Mouse (Mus musculus) cortical plate, adult 2 months (tissue): Measurements from ENCODE around the gene Dhh. TPM values are rescaled to one million over a fixed set of nuclear protein-coding genes. Genes with fewer than 3 reads are reported as not detected.

Experiments
- H3K27ac ChIP-seq: fragments of 200-500 bp; 2 replicates; pipeline ENCODE4 v1.5.1; 2012; ENCODE audit warnings: low read length, control low read depth, inconsistent platforms; ENCODE audit not compliant: insufficient read depth
- H3K4me1 ChIP-seq: fragments of 200-500 bp; 2 replicates; pipeline ENCODE4 v1.6.1; 2011; ENCODE audit warnings: low read length; ENCODE audit not compliant: control insufficient read depth, insufficient read depth
- H3K4me3 ChIP-seq: fragments of 200-500 bp; 2 replicates; pipeline ENCODE4 v1.5.1; 2011; ENCODE audit warnings: mild to moderate bottlenecking, low read length, control low read depth; ENCODE audit not compliant: insufficient read depth
- CTCF ChIP-seq: fragments of 200-500 bp; IDR thresholded peaks from 2 replicates; pipeline ENCODE4 v1.5.1; 2011; ENCODE audit warnings: mild to moderate bottlenecking, control low read depth, low read length; ENCODE audit not compliant: insufficient read depth; ENCODE audit errors: extremely low read depth
- POLR2A ChIP-seq: fragments of 200-500 bp; IDR thresholded peaks from 2 replicates; pipeline ENCODE4 v1.6.1; 2011; ENCODE audit warnings: mild to moderate bottlenecking, low read length, control low read depth; ENCODE audit not compliant: insufficient read depth; ENCODE audit errors: extremely low read depth
- polyA plus RNA-seq: library from polyadenylated mRNA; depleted of rRNA; stranded (reverse); fragments of >200 nt; gene quantifications from 2 replicates; pipeline ENCODE4 v1.2.3, GENCODE M21; 2012; rRNA removed

The Dhh gene
- polyA plus RNA-seq, 1 experiment, result 0.25 TPM

GRCm38 (mm10) chr15:98852733-98853132 is 45.6 kb downstream of the Dhh start:
- no peaks in the 10 kb centered on the region for H3K4me1 ChIP-seq
- H3K4me3 ChIP-seq, result no peak overlapping the region
- no peak overlapping the region for H3K27ac ChIP-seq
- TF ChIP-seq CTCF, result no peak
- TF ChIP-seq POLR2A, result no peak

- TF ChIP-seq CTCF (no peak), POLR2A (no peak)
- Histone ChIP-seq H3K4me1 (0 out of 2 replicates have a peak, but pooled peaks cover 3% of the 10 kb centered on the region), H3K4me3 (no peak overlapping the region), H3K27ac (no peak overlapping the region)
These were observed 46.3 kb downstream of the Dhh start for GRCm38 (mm10) chr15:98852071-98852470.

GRCm38 (mm10) chr15:98851229-98851818 is 47.0 kb downstream of the Dhh start:
- no peak overlapping the region for H3K27ac ChIP-seq
- H3K4me1 ChIP-seq, result 0 out of 2 replicates have a peak, but pooled peaks cover 3% of the 10 kb centered on the region
- H3K4me3 ChIP-seq, result no peak overlapping the region
- TF ChIP-seq POLR2A (no peak), CTCF (no peak)

GRCm38 (mm10) chr15:98850668-98851067 is 47.7 kb downstream of the Dhh start:
- TF ChIP-seq CTCF (no peak), POLR2A (no peak)
- H3K27ac ChIP-seq, result no peak overlapping the region
- H3K4me1 ChIP-seq, result 0 out of 2 replicates have a peak, but pooled peaks cover 3% of the 10 kb centered on the region
- no peak overlapping the region for H3K4me3 ChIP-seq

GRCm38 (mm10) chr15:98849956-98850600 is 48.3 kb downstream of the Dhh start:
- Histone ChIP-seq H3K27ac (no peak overlapping the region), H3K4me1 (0 out of 2 replicates have a peak, but pooled peaks cover 3% of the 10 kb centered on the region), H3K4me3 (no peak overlapping the region)
- TF ChIP-seq POLR2A (no peak), CTCF (no peak)

GRCm38 (mm10) chr15:98849165-98849564 is 49.2 kb downstream of the Dhh start:
- TF ChIP-seq POLR2A (no peak), CTCF (no peak)
- Histone ChIP-seq H3K27ac (no peak overlapping the region), H3K4me3 (no peak overlapping the region), H3K4me1 (0 out of 2 replicates have a peak, but pooled peaks cover 3% of the 10 kb centered on the region)

- Histone ChIP-seq H3K4me3 (no peak overlapping the region), H3K4me1 (0 out of 2 replicates have a peak, but pooled peaks cover 3% of the 10 kb centered on the region), H3K27ac (no peak overlapping the region)
- TF ChIP-seq POLR2A (no peak), CTCF (no peak)
These were observed 52.2 kb downstream of the Dhh start for GRCm38 (mm10) chr15:98846140-98846539.

- TF ChIP-seq CTCF, result no peak
- no peak for TF ChIP-seq POLR2A
- H3K4me3 ChIP-seq, result no peak overlapping the region
- no peak overlapping the region for H3K27ac ChIP-seq
- 0 out of 2 replicates have a peak, but pooled peaks cover 3% of the 10 kb centered on the region for H3K4me1 ChIP-seq
These were observed 53.2 kb downstream of the Dhh start for GRCm38 (mm10) chr15:98845149-98845548.

- Histone ChIP-seq H3K4me1 (0 out of 2 replicates have a peak, but pooled peaks cover 3% of the 10 kb centered on the region), H3K27ac (no peak overlapping the region), H3K4me3 (no peak overlapping the region)
- no peak for TF ChIP-seq CTCF
- TF ChIP-seq POLR2A, result no peak
These were observed 54.6 kb downstream of the Dhh start for GRCm38 (mm10) chr15:98843595-98844223.

Other genes with a start within 250 kb of the Dhh start
- 53.4 and 60.5 TPM in 2 replicates for gene Ddx23, start 235.6 kb downstream of the Dhh start, polyA plus RNA-seq
- gene Rnd1, start 221.1 kb downstream of the Dhh start, polyA plus RNA-seq, result 34.5 and 37.4 TPM in 2 replicates
- 9.3 and 10.6 TPM in 2 replicates for gene Ccdc65, start 190.3 kb downstream of the Dhh start, polyA plus RNA-seq
- 2.1 TPM in 2 replicates for gene Fkbp11, start 170.3 kb downstream of the Dhh start, polyA plus RNA-seq
- 701 and 730 TPM in 2 replicates for gene Arf3, start 135.3 kb downstream of the Dhh start, polyA plus RNA-seq
- gene Wnt10b, start 120.4 kb downstream of the Dhh start, polyA plus RNA-seq, result 2.6 and 3.1 TPM in 2 replicates
- gene Wnt1, start 108.7 kb downstream of the Dhh start, polyA plus RNA-seq, result 0.15 and 0.17 TPM in 2 replicates
- 723 and 876 TPM in 2 replicates for gene Ddn, start 89.0 kb downstream of the Dhh start, polyA plus RNA-seq
- gene Prkag1, start 67.0 kb downstream of the Dhh start, polyA plus RNA-seq, result 71.3 and 75.7 TPM in 2 replicates
- 33.0 and 37.9 TPM in 2 replicates for gene Kmt2d, start 27.3 kb downstream of the Dhh start, polyA plus RNA-seq
- 18.3 and 19.9 TPM in 2 replicates for gene Rhebl1, start 4.0 kb downstream of the Dhh start, polyA plus RNA-seq
- 24.7 and 27.1 TPM in 2 replicates for gene Lmbr1l, start 19.7 kb upstream of the Dhh start, polyA plus RNA-seq
- gene Tuba1b, start 36.0 kb upstream of the Dhh start, polyA plus RNA-seq, result 1,160 and 1,231 TPM in 2 replicates
- gene Gm49450, start 55.0 kb upstream of the Dhh start, polyA plus RNA-seq, result 0.35 and 0.55 TPM in 2 replicates
- gene Tuba1a, start 55.2 kb upstream of the Dhh start, polyA plus RNA-seq, result 1,321 and 1,512 TPM in 2 replicates
- 5.5 and 7.1 TPM in 2 replicates for gene Tuba1c, start 131.4 kb upstream of the Dhh start, polyA plus RNA-seq
- gene Prph, start 156.6 kb upstream of the Dhh start, polyA plus RNA-seq, result 3.1 and 3.2 TPM in 2 replicates
- gene Troap, start 176.0 kb upstream of the Dhh start, polyA plus RNA-seq, result 0.76 and 1.1 TPM in 2 replicates
- gene C1ql4, start 189.3 kb upstream of the Dhh start, polyA plus RNA-seq, result not detected in 2 replicates
- 0.06 TPM in 2 replicates for gene Dnajc22, start 194.6 kb upstream of the Dhh start, polyA plus RNA-seq
- gene Spats2, start 227.4 kb upstream of the Dhh start, polyA plus RNA-seq, result 25.8 and 27.4 TPM in 2 replicates